Mouse (Mus musculus) embryonic facial prominence, embryonic 11.5 days (tissue): Measurements from ENCODE around the gene Nid2. TPM values are rescaled to one million over a fixed set of nuclear protein-coding genes. Genes with fewer than 3 reads are reported as not detected.

ENCODE experiments used
- ATAC-seq: fragments of 200-750 bp; cut with Nextera tagmentation; replicated peaks from 2 replicates; pipeline ENCODE4 v1.8.0; 2017; ENCODE audit warnings: low read depth; ENCODE audit not compliant: insufficient number of reproducible peaks, low FRiP score, low TSS enrichment
- DNase-seq: peaks from one replicate; pipeline ENCODE4 v3.0.0-alpha.2; 2015; ENCODE audit warnings: low spot score
- H3K27ac ChIP-seq: fragments of 300-500 bp; sonication (generic); replicated peaks from 2 replicates; pipeline ENCODE4 v1.5.1; 2014; ENCODE audit warnings: mild to moderate bottlenecking, low read depth, low read length, control low read depth
- H3K27me3 ChIP-seq: fragments of 300-500 bp; sonication (generic); 2 replicates; pipeline ENCODE4 v1.6.1; 2014; ENCODE audit warnings: mild to moderate bottlenecking, low read length, moderate library complexity, mixed read lengths; ENCODE audit not compliant: control insufficient read depth, insufficient read depth
- H3K36me3 ChIP-seq: fragments of 300-500 bp; sonication (generic); replicated peaks from 2 replicates; pipeline ENCODE4 v1.6.1; 2014; ENCODE audit warnings: low read depth, mild to moderate bottlenecking, low read length, moderate library complexity, mixed read lengths; ENCODE audit not compliant: control insufficient read depth, insufficient read depth
- H3K4me1 ChIP-seq: fragments of 300-500 bp; sonication (generic); 2 replicates; pipeline ENCODE4 v1.6.1; 2014; ENCODE audit warnings: low read length, mixed read lengths; ENCODE audit not compliant: control insufficient read depth, insufficient read depth
- H3K4me2 ChIP-seq: fragments of 300-500 bp; sonication (generic); 2 replicates; pipeline ENCODE4 v1.6.1; 2014; ENCODE audit warnings: low read depth, mild to moderate bottlenecking, control low read depth, low read length, moderate library complexity
- H3K4me3 ChIP-seq: fragments of 300-500 bp; sonication (generic); 2 replicates; pipeline ENCODE4 v1.5.1; 2014; ENCODE audit warnings: low read depth, low read length, control low read depth
- H3K9ac ChIP-seq: fragments of 300-500 bp; sonication (generic); replicated peaks from 2 replicates; pipeline ENCODE4 v1.6.1; 2014; ENCODE audit warnings: mild to moderate bottlenecking, control low read depth, low read length
- H3K9me3 ChIP-seq: fragments of 300-500 bp; sonication (generic); replicated peaks from 2 replicates; pipeline ENCODE4 v1.6.1; 2016; ENCODE audit warnings: mild to moderate bottlenecking, low read length, inconsistent platforms, mixed read lengths; ENCODE audit not compliant: control insufficient read depth
- WGBS: fragments of 180-500 bp; shearing (Covaris S2); extraction: QIAGEN DNeasy Blood & Tissue Kit; methylation state at CpG from one replicate; pipeline ENCODE4 v1.1.7; 2014; 5-methylcytosine and 5-hydroxymethylcytosine counted together
- polyA plus RNA-seq: library from polyadenylated mRNA; unstranded; fragments of >200 nt; fragmentation: Nextera tagmentation; extraction: Ambion mirVana; gene quantifications from 2 replicates; pipeline ENCODE4 v1.2.1, GENCODE M21; 2014

The Nid2 gene
- polyA plus RNA-seq: 46.1 and 50.6 TPM in 2 replicates

DNA sequence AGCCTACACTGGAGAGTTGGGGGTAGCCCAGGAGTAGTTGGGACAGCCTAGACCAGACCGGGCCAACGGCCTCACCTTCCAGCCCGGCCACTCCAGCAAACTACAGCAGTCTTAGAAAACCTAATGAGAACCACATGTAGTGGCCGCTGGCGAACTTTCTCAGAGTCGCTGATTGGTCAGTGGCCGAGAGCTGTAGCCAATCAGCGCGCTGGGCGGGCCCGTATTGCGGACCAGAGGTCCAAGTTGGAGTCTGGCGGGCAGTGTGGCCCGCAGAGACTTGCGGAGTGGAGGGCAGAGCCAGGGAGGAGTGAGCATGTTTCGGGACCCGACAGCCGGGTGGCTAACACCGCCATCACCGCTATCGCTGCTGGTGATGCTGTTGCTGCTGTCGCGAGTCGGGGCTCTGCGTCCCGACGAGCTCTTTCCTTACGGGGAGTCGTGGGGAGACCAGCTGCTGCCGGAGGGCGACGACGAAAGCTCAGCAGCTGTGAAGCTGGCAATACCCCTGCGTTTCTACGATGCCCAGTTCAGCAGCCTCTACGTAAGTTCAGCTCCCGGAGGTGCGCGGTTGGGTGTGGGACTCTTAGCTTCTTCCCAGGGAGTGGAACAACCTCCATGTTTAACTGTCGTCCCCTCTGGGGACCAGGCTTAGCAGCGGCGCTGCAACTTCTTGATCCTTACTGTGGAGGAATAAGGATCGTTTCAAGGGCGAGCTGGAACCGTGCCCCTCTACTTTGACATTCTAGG, at the start of gene Nid2:
Nid2 (plus strand) TSS at position 241 of the 747 bp plus-strand sequence.
- no peaks in the 10 kb centered on the region for H3K27me3 ChIP-seq
- H3K27ac ChIP-seq: peak within 1 kb of the TSS; percentile 86
- H3K36me3 ChIP-seq: no peaks in the 10 kb centered on the region; the same call in 1 of the 2 replicates
- no peaks in the 10 kb centered on the region for H3K9me3 ChIP-seq
- peak within 1 kb of the TSS; percentile 82 for H3K4me2 ChIP-seq
- H3K9ac ChIP-seq: peak within 1 kb of the TSS; percentile 56
- H3K4me3 ChIP-seq: peak within 1 kb of the TSS; percentile 57
- under 1% methylated on average over 45 of the region's 45 CpGs for WGBS
- ATAC-seq (peak; percentile 94), DNase-seq (peak; percentile 99)
- H3K4me1 ChIP-seq: no peaks in the 10 kb centered on the region

DNA sequence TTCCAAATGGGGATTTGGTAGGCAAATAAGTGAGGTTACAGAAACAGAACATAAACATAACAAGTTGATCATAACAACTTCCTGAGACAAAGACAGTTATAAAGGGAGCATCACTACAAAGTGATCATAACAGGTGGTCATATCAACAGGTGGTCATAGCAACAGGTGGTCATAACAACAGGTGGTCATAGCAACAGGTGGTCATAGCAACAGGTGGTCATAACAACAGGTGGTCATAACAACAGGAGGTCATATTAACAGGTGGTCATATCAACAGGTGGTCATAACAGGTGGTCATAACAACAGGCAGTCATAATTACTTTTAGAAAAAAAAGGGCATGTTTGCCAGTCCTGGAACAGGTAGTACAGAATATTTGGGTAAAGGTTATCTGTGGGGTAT, 49.5 kb upstream of the Nid2 start:
- Histone ChIP-seq H3K9me3 (no peaks in the 10 kb centered on the region), H3K4me3 (no peak overlapping the region), H3K4me1 (no peaks in the 10 kb centered on the region), H3K36me3 (no peaks in the 10 kb centered on the region), H3K27ac (no peak overlapping the region), H3K27me3 (no peaks in the 10 kb centered on the region), H3K9ac (no peak overlapping the region), H3K4me2 (no peak overlapping the region)
- no peak for ATAC-seq
- no peak for DNase-seq

DNA sequence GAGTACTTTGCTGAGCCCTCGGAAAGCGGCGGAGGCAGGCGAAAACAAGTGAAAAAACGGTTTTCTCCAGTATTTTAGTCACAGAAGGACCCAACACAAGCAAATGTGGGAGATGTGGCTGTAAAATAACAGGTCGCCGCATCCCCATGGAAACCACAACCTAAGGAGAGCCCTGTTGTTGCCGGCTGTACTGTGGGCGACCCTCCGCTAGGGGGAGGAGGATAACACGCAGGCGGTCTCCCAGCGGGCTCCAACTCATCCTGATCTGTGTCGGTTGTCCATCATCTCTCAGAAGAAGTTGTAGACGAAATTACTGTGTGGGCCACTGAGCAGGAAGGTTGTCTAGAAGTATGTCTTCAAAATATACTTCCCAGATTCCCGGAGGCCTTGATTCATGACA, 45.4 kb upstream of the Nid2 start:
- no peaks in the 10 kb centered on the region for H3K9me3 ChIP-seq
- WGBS: 8% methylated on average over 16 of the region's 16 CpGs
- H3K27me3 ChIP-seq: no peaks in the 10 kb centered on the region
- H3K9ac ChIP-seq: no peak overlapping the region
- H3K4me2 ChIP-seq: no peak overlapping the region
- H3K36me3 ChIP-seq: no peaks in the 10 kb centered on the region
- H3K4me3 ChIP-seq: no peak overlapping the region
- ATAC-seq (peak; percentile 74; the same call in 1 of the 2 replicates), DNase-seq (peak; percentile 82)
- no peaks in the 10 kb centered on the region for H3K4me1 ChIP-seq
- H3K27ac ChIP-seq: no peak overlapping the region

DNA sequence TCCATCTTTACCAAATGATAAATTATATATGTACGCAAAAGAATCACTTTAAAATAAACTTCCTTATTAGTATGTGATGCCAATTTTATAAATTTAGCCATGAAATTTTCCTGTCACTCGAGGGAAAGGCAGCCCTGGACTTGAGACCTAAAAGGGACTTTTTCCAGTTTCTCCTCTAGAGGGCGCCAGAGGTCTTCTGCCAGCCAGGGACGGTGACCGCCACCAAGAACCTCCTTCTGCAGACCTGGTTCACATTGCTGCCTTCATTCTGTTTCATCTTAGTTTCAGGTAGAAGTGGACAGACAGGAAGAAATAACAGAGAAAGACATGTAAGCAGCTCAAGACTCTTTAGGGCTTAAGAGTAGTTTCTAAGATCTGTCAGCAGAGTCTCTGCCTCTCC, 44.6 kb upstream of the Nid2 start:
- no peak overlapping the region for H3K4me3 ChIP-seq
- H3K9me3 ChIP-seq: no peaks in the 10 kb centered on the region
- H3K27ac ChIP-seq: no peak overlapping the region
- no peak overlapping the region for H3K9ac ChIP-seq
- ATAC-seq: no peak
- WGBS: 0% methylated on average over 5 of the region's 5 CpGs
- H3K27me3 ChIP-seq: no peaks in the 10 kb centered on the region
- H3K36me3 ChIP-seq: no peaks in the 10 kb centered on the region
- no peaks in the 10 kb centered on the region for H3K4me1 ChIP-seq
- H3K4me2 ChIP-seq: no peak overlapping the region
- DNase-seq: peak; percentile 83

DNA sequence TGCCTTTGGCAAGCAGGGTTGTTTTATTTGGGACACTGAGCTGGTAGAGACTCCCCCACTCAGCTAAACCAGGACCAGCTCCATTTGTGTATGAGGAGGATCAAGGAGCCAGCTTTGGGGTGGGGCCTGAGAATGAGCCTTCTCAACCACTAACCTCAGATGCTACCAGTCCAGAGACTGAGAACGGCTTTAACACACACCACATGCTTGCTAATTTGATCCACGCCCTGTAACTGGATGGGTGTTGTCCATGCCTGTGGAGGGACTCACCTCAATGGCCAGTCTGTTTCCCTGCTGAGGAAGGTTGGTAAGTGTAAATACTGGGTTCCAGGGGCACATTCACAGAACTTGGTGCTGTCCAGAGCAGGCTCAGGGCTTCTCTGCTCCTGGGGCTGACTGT, 44.1 kb upstream of the Nid2 start:
- no peak; the same call in 1 of the 2 replicates for ATAC-seq
- no peak overlapping the region for H3K4me2 ChIP-seq
- no peak overlapping the region for H3K9ac ChIP-seq
- H3K27ac ChIP-seq: no peak overlapping the region
- 28% methylated on average over 2 of the region's 2 CpGs for WGBS
- no peak overlapping the region for H3K4me3 ChIP-seq
- H3K36me3 ChIP-seq: no peaks in the 10 kb centered on the region
- no peaks in the 10 kb centered on the region for H3K9me3 ChIP-seq
- peak; percentile 48 for DNase-seq
- no peaks in the 10 kb centered on the region for H3K27me3 ChIP-seq
- H3K4me1 ChIP-seq: no peaks in the 10 kb centered on the region

DNA sequence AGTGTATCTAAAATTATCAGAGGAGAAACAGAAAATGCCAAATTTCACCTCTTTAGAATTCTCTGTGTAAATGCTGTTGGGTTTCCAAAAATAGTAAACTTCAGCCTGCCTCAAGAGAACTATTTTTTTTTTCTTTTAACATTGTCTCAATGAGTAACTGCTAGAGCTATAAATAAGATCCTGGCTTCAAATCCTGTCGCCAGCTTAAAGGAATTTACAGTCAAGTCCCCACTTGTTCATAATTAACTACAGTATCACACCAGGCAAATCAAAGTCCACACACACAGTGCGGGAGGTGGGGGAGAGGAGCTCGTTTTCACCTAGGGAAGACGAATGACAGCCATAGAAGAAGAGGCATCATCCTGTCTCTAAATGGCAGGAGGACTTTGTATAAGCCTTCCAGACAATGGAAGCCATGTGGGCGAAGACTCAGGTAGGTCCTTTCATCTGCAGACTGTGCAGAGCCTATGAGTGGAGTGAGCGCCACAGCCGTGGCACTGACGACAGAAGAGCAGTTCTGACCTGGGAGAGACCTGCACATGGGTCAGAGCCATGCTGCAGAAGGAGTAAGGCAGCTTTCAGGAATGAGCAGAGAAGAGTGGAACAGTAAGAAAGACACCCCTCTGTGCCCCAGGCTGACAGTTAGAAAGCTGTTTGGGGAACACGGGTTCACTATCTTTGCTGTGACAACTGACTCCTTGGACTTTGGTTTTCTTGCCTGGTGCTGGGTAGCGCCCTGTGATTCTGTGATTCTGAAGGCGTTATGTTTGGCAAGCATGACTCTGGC, 43.2 kb upstream of the Nid2 start:
- Histone ChIP-seq H3K27me3 (no peaks in the 10 kb centered on the region), H3K9ac (no peak overlapping the region), H3K36me3 (no peaks in the 10 kb centered on the region), H3K4me2 (no peak overlapping the region), H3K4me1 (no peaks in the 10 kb centered on the region), H3K9me3 (no peaks in the 10 kb centered on the region), H3K4me3 (no peak overlapping the region), H3K27ac (no peak overlapping the region)
- ATAC-seq: no peak
- no peak for DNase-seq
- 65% methylated on average over 11 of the region's 11 CpGs for WGBS

DNA sequence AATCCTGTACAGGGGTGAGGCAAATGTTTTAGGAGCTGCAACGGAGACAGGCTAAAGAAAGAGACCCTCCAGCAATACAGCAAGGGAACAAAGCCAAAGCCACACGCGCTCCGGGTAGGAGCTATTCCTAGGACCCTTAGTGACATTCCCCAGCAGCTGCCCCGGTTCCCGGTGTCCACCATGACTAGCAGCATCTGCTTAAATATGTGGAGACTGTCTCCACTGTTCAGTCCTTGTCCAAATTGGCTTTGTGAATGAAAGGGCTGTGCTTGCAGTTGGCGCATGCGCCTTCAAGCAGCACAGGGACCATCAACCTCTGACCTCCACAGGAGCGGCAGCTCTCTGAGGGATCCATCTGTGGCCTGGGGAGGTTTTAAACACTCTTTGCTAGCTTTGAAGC, 41.9 kb upstream of the Nid2 start:
- ATAC-seq (no peak), DNase-seq (peak; percentile 25)
- Histone ChIP-seq H3K27ac (no peak overlapping the region), H3K4me2 (no peak overlapping the region), H3K9ac (peak overlapping the region; percentile 34; the same call in 1 of the 2 replicates), H3K27me3 (no peaks in the 10 kb centered on the region), H3K4me1 (no peaks in the 10 kb centered on the region), H3K9me3 (no peaks in the 10 kb centered on the region), H3K4me3 (no peak overlapping the region), H3K36me3 (no peaks in the 10 kb centered on the region)
- WGBS: 22% methylated on average over 9 of the region's 9 CpGs

DNA sequence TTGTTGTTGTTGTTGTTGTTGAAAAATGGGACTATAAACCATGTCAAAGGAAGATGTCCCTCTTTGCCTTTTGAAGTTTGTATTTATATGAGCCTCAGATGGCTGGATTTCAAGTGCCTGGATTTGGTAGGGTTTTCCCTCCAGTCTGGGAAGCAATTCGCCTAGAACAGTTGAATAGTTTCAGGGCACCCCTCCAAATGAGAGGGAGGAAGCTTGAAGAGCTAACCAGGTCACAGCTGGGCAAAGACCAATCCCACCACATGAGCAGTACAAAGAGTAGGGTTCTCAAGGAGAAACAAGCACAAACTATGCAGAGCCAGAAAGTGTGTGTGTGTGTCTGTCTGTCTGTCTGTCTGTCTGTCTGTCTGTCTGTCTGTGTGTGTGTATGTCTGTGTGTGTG, 39.3 kb upstream of the Nid2 start:
- Histone ChIP-seq H3K27me3 (no peaks in the 10 kb centered on the region), H3K9ac (no peak overlapping the region), H3K4me2 (no peak overlapping the region), H3K4me3 (no peak overlapping the region), H3K27ac (no peak overlapping the region), H3K9me3 (no peaks in the 10 kb centered on the region), H3K4me1 (no peaks in the 10 kb centered on the region), H3K36me3 (no peaks in the 10 kb centered on the region)
- DNase-seq (no peak), ATAC-seq (no peak)
- 50% methylated on average over 1 of the region's 1 CpGs for WGBS
